Mouse (Mus musculus): Measurements from ENCODE around the gene Sec1.

- TF ChIP-seq POLR2AphosphoS2 (IDR thresholded peaks at IDR 0.05; ENCODE audit: insufficient read length, low read depth) = no peak
- TF ChIP-seq MYOG (IDR thresholded peaks at IDR 0.05; ENCODE audit: control insufficient read depth in 1 of 3, insufficient read depth in 1 of 3, insufficient read length in 2 of 3, low read depth in 2 of 3) = no peak
- no peak for TF ChIP-seq POLR2A (IDR thresholded peaks at IDR 0.05; ENCODE audit: insufficient read length, low read depth)
- TF ChIP-seq CEBPB (IDR thresholded peaks at IDR 0.05; ENCODE audit: insufficient read depth, poor library complexity, severe bottlenecking) = no peak
- TF ChIP-seq USF1 (IDR thresholded peaks at IDR 0.05; ENCODE audit: low read depth) = no peak
- TF ChIP-seq E2F4 (IDR thresholded peaks at IDR 0.05; ENCODE audit: insufficient read depth) = no peak
- no peak for TF ChIP-seq TCF12 (IDR thresholded peaks at IDR 0.05; ENCODE audit: insufficient read depth, poor library complexity, severe bottlenecking)
These were observed 47.1 kb upstream of the Sec1 start for GRCm38 (mm10) chr7:45741308-45741707.

Measured in myocyte (in vitro differentiated cells).